Comparison of ENCODE assay signal across 31 mouse cellular contexts in the genomic region with DNA sequence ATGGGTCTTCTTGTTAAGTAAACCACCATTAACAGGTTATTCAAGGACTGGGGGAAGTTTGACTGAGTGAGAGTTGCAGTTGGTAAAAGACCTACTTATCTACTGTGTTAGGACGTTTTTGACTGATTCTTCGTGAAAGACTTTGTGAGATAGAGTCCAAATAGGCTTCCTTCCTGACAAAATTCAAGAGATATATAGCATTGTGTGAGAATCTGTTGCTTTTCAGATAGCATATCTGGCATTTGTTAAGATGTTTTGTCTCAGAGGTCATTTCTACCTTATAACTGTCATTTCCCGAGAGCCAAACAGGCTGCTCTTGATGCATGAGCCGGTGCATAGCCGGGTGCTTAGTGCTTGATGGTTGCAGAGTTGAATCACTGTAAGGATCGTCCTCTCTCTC.
"Had no signal": no experiment of that assay in that cellular context is flagged by ENCODE, and none has a peak within 500 bp of the region (broad histone marks: within the 10 kb centered on the region; RNA-seq: fewer than 3 reads in every experiment).

No protein-coding gene starts in this region.

- H3K27me3 ChIP-seq: limb, embryonic 12.5 days; limb, embryonic 13.5 days; limb, embryonic 15.5 days; liver, embryonic 12.5 days; liver, embryonic 13.5 days; liver, embryonic 15.5 days; lung, embryonic 15.5 days; midbrain, embryonic 12.5 days; midbrain, embryonic 13.5 days; midbrain, embryonic 15.5 days had no signal

- H3K9ac ChIP-seq: limb, embryonic 12.5 days; limb, embryonic 13.5 days; limb, embryonic 15.5 days; liver, embryonic 12.5 days; liver, embryonic 13.5 days; liver, embryonic 14.5 days; liver, embryonic 15.5 days; liver, postnatal 0 days; lung, embryonic 14.5 days; lung, embryonic 15.5 days; midbrain, embryonic 12.5 days; midbrain, embryonic 13.5 days; midbrain, embryonic 15.5 days had no signal

- H3K36me3 ChIP-seq: limb, embryonic 10.5 days; limb, embryonic 12.5 days; limb, embryonic 13.5 days; limb, embryonic 15.5 days; liver, embryonic 12.5 days; liver, embryonic 13.5 days; liver, embryonic 15.5 days; lung, embryonic 15.5 days; midbrain, embryonic 10.5 days; midbrain, embryonic 12.5 days; midbrain, embryonic 13.5 days; midbrain, embryonic 15.5 days had no signal

- H3K27ac ChIP-seq: left cerebral cortex, adult 2 months; limb, embryonic 10.5 days; limb, embryonic 12.5 days; limb, embryonic 13.5 days; limb, embryonic 15.5 days; liver, embryonic 12.5 days; liver, embryonic 13.5 days; liver, embryonic 14.5 days; liver, embryonic 15.5 days; lung, embryonic 15.5 days; macrophage; midbrain, embryonic 10.5 days; midbrain, embryonic 12.5 days; midbrain, embryonic 13.5 days; midbrain, embryonic 15.5 days had no signal

- H3K4me1 ChIP-seq: limb, embryonic 10.5 days; limb, embryonic 12.5 days; liver, embryonic 12.5 days; liver, embryonic 13.5 days; liver, embryonic 15.5 days; lung, embryonic 15.5 days; megakaryocyte, embryonic 14.5 days; midbrain, embryonic 15.5 days had no signal

- H3K4me3 ChIP-seq: left cerebral cortex, adult 2 months; limb, embryonic 10.5 days; limb, embryonic 12.5 days; limb, embryonic 13.5 days; limb, embryonic 15.5 days; liver, embryonic 12.5 days; liver, embryonic 13.5 days; liver, embryonic 15.5 days; lung, embryonic 15.5 days; megakaryocyte, embryonic 14.5 days; midbrain, embryonic 10.5 days; midbrain, embryonic 12.5 days; midbrain, embryonic 13.5 days; midbrain, embryonic 15.5 days; myocyte had no signal

- H3K9me3 ChIP-seq: limb, embryonic 10.5 days; limb, embryonic 12.5 days; limb, embryonic 13.5 days; limb, embryonic 15.5 days; liver, embryonic 12.5 days; liver, embryonic 13.5 days; liver, embryonic 15.5 days; lung, embryonic 15.5 days; megakaryocyte, embryonic 14.5 days; midbrain, embryonic 10.5 days; midbrain, embryonic 12.5 days; midbrain, embryonic 13.5 days; midbrain, embryonic 15.5 days had no signal

- H3K4me2 ChIP-seq: limb, embryonic 12.5 days; limb, embryonic 13.5 days; limb, embryonic 15.5 days; liver, embryonic 11.5 days; liver, embryonic 12.5 days; liver, embryonic 13.5 days; liver, embryonic 15.5 days; lung, embryonic 14.5 days; lung, embryonic 15.5 days; midbrain, embryonic 11.5 days; midbrain, embryonic 12.5 days; midbrain, embryonic 13.5 days; midbrain, embryonic 15.5 days had no signal

- ATAC-seq: liver, embryonic 12.5 days; liver, postnatal 0 days; midbrain, embryonic 13.5 days; midbrain, embryonic 15.5 days; midbrain, embryonic 16.5 days had no signal

- DNase-seq: left cerebral cortex, postnatal 4 days; liver; liver, embryonic 13.5 days; liver, postnatal 0 days; lung, adult 18-20 months; lung, adult 2 months; lung, embryonic 14.5 days; lung, postnatal 10 days; lung, postnatal 14 days; lung, postnatal 36 days; lung, postnatal 4 days; midbrain, embryonic 14.5 days had no signal
